Mouse (Mus musculus) forebrain, embryonic 12.5 days (tissue): Measurements from ENCODE around the gene Ccm2. TPM values are rescaled to one million over a fixed set of nuclear protein-coding genes. Genes with fewer than 3 reads are reported as not detected.

Source experiments
- ATAC-seq: fragments of 200-750 bp; cut with Nextera tagmentation; 2 replicates; pipeline ENCODE4 v1.8.0; 2017; ENCODE audit warnings: moderate TSS enrichment; ENCODE audit not compliant: low FRiP score
- H3K27ac ChIP-seq: fragments of 300-500 bp; sonication (generic); 2 replicates; pipeline ENCODE4 v1.5.1; 2016; ENCODE audit warnings: mild to moderate bottlenecking
- H3K27me3 ChIP-seq: fragments of 300-500 bp; sonication (generic); 2 replicates; pipeline ENCODE4 v1.6.1; 2016; ENCODE audit warnings: mild to moderate bottlenecking
- H3K36me3 ChIP-seq: fragments of 300-500 bp; sonication (generic); replicated peaks from 2 replicates; pipeline ENCODE4 v1.6.1; 2016; ENCODE audit warnings: mild to moderate bottlenecking
- H3K4me1 ChIP-seq: fragments of 300-500 bp; sonication (generic); 2 replicates; pipeline ENCODE4 v1.6.1; 2016
- H3K4me2 ChIP-seq: fragments of 300-500 bp; sonication (generic); 2 replicates; pipeline ENCODE4 v1.6.1; 2016; ENCODE audit warnings: mild to moderate bottlenecking, moderate library complexity
- H3K4me3 ChIP-seq: fragments of 300-500 bp; sonication (generic); replicated peaks from 2 replicates; pipeline ENCODE4 v1.5.1; 2016; ENCODE audit warnings: mild to moderate bottlenecking
- H3K9ac ChIP-seq: fragments of 300-500 bp; sonication (generic); 2 replicates; pipeline ENCODE4 v1.6.1; 2016; ENCODE audit warnings: mild to moderate bottlenecking
- H3K9me3 ChIP-seq: fragments of 300-500 bp; sonication (generic); 2 replicates; pipeline ENCODE4 v1.6.1; 2016
- WGBS: fragments of 180-500 bp; shearing (Covaris S2); methylation state at CpG from one replicate; pipeline ENCODE4 v1.1.7; 2016; 5-methylcytosine and 5-hydroxymethylcytosine counted together
- polyA plus RNA-seq: library from polyadenylated mRNA; unstranded; fragments of >200 nt; fragmentation: Nextera tagmentation; extraction: Ambion mirVana; gene quantifications from 2 replicates; pipeline ENCODE4 v1.2.1, GENCODE M21; 2016

The Ccm2 gene
- polyA plus RNA-seq, 1 experiment from 2014 or later = 90.7 TPM

DNA sequence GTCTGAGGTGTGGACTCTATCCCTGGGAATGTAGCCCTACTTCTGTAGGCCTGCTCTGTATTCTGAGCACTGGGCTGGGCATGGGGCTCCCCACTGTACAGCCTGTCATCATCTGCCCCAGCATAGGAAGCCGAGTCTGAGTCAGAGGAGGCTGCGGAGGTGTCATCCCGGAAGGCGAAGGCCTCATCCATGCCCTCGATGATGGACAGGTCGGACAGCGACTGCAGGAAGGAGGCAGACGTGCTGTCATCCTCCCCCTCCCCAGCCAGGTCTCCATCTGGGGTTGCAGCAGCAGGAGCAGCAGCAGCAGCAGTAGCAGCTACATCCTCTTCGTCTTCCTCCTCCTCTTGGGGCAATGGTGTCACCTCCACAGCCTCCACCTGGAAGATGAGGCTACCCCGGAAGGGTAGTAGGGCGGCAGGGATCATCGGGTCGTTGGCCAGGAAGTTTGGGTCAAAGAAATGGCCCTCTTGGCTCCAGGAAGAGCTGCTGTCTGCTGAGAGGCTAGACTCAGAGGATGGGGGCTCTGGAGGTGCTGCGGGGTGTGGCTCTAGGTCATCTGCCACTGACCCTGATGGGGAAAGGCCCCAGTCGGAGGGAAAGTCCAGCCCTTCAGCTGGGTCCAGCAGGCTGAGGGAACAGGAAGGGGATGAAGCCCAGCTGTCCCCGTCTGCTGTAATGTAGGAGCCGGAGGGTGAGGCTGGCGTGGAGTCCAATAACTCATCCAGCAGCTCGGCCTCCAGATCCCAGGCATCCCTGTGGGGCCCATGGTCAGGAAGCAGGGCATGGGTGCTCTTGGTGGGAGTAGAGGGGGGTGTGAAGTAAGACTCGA lies 55.2 kb downstream of the Ccm2 start:
- 80% methylated on average over 20 of the region's 20 CpGs for WGBS
- ATAC-seq = no peak
- Histone ChIP-seq H3K27ac (no peak overlapping the region), H3K9ac (no peak overlapping the region), H3K36me3 (peaks cover 41% of the 10 kb centered on the region), H3K4me1 (peaks cover 85% of the 10 kb centered on the region), H3K27me3 (peaks cover 23% of the 10 kb centered on the region), H3K4me2 (no peak overlapping the region), H3K4me3 (no peak overlapping the region), H3K9me3 (no peaks in the 10 kb centered on the region)

DNA sequence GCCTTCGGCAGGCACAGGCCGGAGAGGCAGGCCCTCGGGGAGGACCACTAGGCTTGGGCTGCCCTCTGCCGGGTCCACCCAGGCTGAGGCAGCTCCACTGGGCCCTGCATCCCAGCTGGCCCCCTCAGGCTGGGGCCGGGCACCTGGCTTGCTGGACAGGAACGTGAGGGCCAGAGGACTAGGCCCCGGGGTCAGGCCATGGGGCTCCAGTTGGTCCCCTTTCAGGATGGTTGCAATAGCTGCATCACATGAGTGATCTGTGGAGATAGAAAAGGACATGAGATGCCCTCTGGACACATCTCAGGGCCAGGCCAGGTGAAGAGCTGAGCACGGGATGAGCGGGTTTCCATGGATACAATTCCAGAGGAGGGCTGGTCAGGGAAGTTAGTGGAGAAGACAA lies 56.0 kb downstream of the Ccm2 start:
- Histone ChIP-seq H3K27ac (no peak overlapping the region), H3K9ac (0 out of 2 replicates have a peak overlapping the region, but pooled peaks have one; percentile 7), H3K4me2 (peak overlapping the region; percentile 78), H3K36me3 (peaks cover 33% of the 10 kb centered on the region), H3K4me1 (peaks cover 85% of the 10 kb centered on the region), H3K4me3 (no peak overlapping the region), H3K27me3 (peaks cover 23% of the 10 kb centered on the region), H3K9me3 (no peaks in the 10 kb centered on the region)
- 82% methylated on average over 9 of the region's 9 CpGs for WGBS
- no peak for ATAC-seq

DNA sequence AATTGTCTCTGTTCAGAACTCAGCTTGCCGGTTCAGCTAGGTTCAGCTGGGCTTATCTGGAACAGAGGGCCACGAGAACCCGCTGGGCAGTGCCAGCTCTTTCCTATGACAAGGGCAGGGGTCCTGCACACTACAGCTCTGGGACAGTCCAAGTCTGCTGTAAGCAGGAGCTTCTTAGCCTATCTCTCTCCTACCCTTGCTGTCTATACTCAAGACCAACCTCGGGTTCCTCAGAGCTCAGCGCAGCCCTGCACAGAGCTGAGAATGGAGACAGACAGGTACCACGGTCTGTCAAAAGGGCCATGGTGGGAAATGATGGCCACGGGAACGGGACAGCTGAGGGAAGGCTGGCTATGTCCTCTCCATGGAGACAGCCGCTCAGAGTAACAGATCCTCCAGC lies 56.5 kb downstream of the Ccm2 start:
- H3K27me3 ChIP-seq = peaks cover 23% of the 10 kb centered on the region
- WGBS = 79% methylated on average over 9 of the region's 9 CpGs
- no peak for ATAC-seq
- no peaks in the 10 kb centered on the region for H3K9me3 ChIP-seq
- peak overlapping the region; percentile 56 for H3K4me3 ChIP-seq
- H3K36me3 ChIP-seq = peaks cover 27% of the 10 kb centered on the region
- peak overlapping the region; percentile 69; the same call in 1 of the 2 replicates for H3K9ac ChIP-seq
- peak overlapping the region; percentile 78 for H3K4me2 ChIP-seq
- peaks cover 80% of the 10 kb centered on the region for H3K4me1 ChIP-seq
- no peak overlapping the region for H3K27ac ChIP-seq

DNA sequence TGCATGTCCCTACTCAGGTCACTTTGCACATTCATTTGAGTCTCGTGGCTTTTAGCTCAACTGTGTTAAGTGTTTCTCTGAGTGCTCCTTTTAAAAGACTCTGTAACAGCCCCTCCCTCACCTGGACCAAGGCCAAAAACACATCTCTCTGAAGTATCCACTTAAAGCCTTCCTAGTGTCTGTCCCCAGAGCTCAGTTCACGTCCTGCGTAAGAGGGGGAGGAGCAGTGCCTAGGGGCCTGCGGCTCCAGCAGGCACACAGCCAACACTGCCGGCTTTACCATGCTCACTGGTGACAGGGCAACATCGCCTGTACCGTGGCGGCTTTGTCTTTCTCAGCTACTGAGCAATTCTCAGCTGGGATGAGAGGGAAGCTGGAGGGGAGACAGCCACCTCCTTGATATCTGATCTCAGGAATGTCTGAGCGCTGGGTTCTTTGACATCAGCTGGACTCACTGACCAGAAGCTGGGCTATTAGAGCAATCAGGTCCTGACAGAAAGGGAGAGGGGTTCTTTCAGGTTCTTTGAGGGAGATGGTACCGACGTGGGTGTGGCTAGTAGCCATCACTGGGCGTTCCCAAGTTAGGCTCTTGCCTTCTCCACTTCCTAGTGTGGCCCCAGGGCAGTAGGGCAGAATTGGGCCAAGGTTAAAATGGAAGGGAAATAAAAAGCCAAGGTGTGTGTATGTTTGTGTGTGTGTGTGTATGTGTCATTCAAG lies 57.4 kb downstream of the Ccm2 start:
- Histone ChIP-seq H3K27ac (peak overlapping the region; percentile 93), H3K9me3 (no peaks in the 10 kb centered on the region), H3K9ac (peak overlapping the region; percentile 69), H3K36me3 (peaks cover 24% of the 10 kb centered on the region), H3K4me3 (peak overlapping the region; percentile 56), H3K4me2 (peak overlapping the region; percentile 78), H3K4me1 (peaks cover 72% of the 10 kb centered on the region), H3K27me3 (peaks cover 23% of the 10 kb centered on the region)
- ATAC-seq = peak; percentile 59
- 20% methylated on average over 12 of the region's 12 CpGs for WGBS

DNA sequence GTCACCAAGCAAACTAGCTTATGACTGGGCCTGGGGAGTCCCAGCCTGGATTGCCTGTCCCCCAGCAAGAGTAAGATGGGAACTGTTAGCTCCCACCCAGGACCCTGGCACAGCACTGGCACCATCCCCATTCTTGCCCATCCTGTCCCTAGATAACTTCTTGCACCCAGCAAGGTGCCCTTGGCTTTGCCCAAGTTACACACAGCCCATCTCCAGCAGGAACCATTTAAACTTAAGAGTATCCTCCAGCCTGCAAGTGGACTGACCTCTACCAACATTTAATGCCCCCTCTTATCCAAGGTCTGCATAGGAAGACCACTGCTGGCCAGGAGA lies 57.9 kb downstream of the Ccm2 start:
- ATAC-seq = no peak
- H3K9me3 ChIP-seq = no peaks in the 10 kb centered on the region
- H3K27ac ChIP-seq = peak overlapping the region; percentile 93
- H3K27me3 ChIP-seq = peaks cover 23% of the 10 kb centered on the region
- peak overlapping the region; percentile 56 for H3K4me3 ChIP-seq
- H3K9ac ChIP-seq = peak overlapping the region; percentile 69
- peaks cover 24% of the 10 kb centered on the region for H3K36me3 ChIP-seq
- H3K4me1 ChIP-seq = peaks cover 66% of the 10 kb centered on the region
- H3K4me2 ChIP-seq = peak overlapping the region; percentile 78

DNA sequence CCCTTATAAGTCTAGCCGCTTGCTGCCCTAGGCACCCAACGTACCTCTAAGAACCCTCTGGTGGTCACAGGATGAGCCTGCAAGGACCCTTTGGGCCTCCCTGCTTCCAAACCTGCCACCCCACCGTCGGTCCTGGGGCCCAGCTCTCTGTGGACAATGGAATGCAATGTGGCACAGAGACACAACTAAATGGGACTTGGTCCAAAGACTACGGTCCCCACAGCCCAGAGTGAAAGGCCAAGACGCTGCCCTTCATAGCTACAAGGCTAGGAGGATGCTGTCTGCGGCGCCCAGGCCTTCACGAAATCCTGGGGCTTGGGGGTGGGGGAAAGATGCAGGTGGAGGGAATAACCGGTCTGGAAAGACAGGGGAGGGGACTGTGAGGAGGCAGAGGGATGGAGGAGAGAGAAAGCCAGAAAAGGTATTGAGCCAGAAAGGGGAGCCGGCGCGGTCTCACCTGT lies 58.4 kb downstream of the Ccm2 start:
- Histone ChIP-seq H3K4me2 (peak overlapping the region; percentile 78), H3K4me1 (peaks cover 62% of the 10 kb centered on the region), H3K9me3 (no peaks in the 10 kb centered on the region), H3K27ac (peak overlapping the region; percentile 93), H3K27me3 (peaks cover 23% of the 10 kb centered on the region), H3K4me3 (peak overlapping the region; percentile 56), H3K9ac (peak overlapping the region; percentile 69), H3K36me3 (peaks cover 25% of the 10 kb centered on the region)
- WGBS = 6% methylated on average over 13 of the region's 13 CpGs
- peak; percentile 0; the same call in 1 of the 2 replicates for ATAC-seq

DNA sequence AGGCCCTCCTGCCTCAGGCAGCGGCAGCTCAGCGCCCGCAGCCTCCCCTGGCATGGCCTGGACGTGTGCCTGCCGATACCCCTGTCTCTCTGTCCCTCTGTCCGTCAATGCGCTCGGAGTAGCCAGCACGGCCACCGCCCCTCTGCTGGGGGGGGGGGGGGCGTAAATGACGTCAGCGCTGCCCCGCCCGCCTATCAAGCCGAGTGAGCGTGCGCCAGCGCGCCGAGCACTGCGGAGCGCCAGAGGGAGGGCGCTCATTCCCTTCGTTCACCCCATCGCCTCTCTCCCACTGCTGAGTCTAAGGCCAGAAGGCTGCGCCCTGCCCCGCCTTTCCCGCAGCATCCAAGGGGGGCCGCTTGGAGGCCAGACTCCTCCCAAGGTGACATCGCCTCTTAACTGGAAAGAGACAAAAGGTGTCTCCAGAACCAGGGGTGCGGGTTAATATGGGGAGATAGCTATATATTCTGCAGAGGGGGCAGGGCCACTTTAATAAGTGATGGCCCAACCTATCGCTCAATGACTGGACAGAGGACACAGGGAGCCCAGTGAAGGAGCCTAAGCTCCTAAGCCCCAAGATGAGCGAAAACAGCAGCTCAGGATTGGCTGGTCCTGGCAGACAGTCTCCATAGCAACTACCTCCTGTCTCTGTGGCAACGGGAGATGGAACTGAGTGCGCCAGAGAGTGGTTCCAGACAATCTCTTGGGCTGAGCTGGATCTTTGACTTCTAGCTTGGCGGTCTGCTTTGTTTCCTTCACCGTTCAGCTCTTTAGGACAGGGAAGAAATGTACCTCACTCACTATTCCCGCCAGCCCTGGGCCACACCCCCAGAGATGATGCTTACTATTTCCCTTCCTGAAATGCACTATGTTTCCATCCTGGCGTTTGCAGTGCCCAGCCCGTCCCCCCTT lies 59.1 kb downstream of the Ccm2 start, which contains the start of gene Nacad:
Gene Nacad (minus strand): TSS at position 563 of the 909 bp plus-strand sequence.
- Histone ChIP-seq H3K27me3 (peaks cover 23% of the 10 kb centered on the region), H3K27ac (peak within 1 kb of the TSS; percentile 93), H3K4me1 (peaks cover 56% of the 10 kb centered on the region), H3K4me2 (peak within 1 kb of the TSS; percentile 78), H3K4me3 (peak within 1 kb of the TSS; percentile 56), H3K9me3 (no peaks in the 10 kb centered on the region), H3K36me3 (peaks cover 26% of the 10 kb centered on the region), H3K9ac (peak within 1 kb of the TSS; percentile 69)
- WGBS = 4% methylated on average over 26 of the region's 41 CpGs
- ATAC-seq = peak; percentile 91

DNA sequence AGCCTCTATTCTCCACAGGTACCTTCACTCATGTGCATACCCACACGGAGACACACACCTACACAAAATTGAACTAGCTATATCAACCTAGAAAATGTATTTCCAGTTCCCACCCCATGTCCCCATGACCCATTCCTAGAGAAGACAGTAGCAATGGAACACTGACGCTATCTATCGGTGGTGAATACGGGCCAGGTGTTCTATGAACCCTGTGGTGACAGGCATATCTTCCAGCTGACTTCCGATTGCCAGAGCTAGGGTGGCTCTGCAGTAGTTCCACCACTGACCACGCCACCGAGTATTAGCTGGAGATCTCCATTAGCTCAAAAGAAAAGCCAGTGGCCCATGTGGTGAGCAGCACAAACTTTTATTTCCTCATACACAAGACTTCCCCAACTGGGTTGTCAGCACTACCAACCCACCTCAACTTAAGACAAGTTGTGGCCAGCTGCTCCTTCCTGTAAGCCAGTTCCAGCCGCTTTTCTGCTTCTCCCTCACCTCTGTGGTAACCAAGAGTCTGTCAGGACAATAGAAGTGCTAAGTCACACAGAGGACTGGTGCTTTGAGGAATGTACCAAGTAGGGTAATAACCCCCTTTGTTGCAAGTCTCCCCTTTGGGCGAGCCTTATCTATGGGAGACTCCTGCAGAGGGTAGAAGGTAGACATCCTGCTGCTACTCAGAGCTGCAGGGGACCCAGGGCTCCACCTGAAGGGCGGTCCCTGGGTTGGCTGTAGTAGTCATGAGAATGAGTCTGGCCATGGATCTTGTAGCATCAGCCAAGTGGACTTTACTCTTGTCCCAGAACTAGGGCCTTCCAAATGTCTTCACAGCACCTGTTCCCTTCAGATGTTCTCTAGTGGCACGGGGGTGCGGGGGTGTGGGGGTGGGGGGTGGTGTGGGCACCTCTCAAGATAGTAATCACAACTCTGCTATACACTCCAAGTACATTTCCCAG lies 68.8 kb downstream of the Ccm2 start:
- H3K36me3 ChIP-seq = peaks cover 94% of the 10 kb centered on the region
- H3K9me3 ChIP-seq = no peaks in the 10 kb centered on the region
- H3K4me2 ChIP-seq = no peak overlapping the region
- no peaks in the 10 kb centered on the region for H3K27me3 ChIP-seq
- H3K9ac ChIP-seq = no peak overlapping the region
- no peak for ATAC-seq
- 92% methylated on average over 12 of the region's 12 CpGs for WGBS
- H3K4me3 ChIP-seq = no peak overlapping the region
- H3K4me1 ChIP-seq = no peaks in the 10 kb centered on the region
- H3K27ac ChIP-seq = no peak overlapping the region

DNA sequence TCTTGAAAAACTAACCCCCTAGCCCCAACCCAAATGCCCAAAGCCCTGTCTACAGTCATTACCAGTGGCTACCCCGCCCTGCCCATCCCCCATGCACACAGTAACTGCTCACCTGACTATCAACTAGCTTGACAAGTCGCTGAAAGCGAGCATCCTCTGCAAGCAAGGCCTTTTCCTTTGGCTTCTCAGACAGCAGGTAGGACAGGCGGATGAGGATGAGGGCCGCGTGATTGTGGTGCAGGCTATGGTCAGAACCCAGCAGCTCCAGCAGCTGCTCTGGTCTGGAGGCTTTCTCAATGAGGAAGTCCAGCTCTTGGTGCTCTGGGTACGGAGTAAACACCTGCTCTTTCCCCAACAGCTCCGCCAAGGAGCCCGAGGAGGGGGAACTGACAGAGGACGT lies 77.0 kb downstream of the Ccm2 start:
- Histone ChIP-seq H3K4me3 (no peak overlapping the region; the same call in 1 of the 2 replicates), H3K9ac (peak overlapping the region; percentile 29; the same call in 1 of the 2 replicates), H3K4me2 (no peak overlapping the region), H3K36me3 (peaks cover 59% of the 10 kb centered on the region), H3K9me3 (no peaks in the 10 kb centered on the region), H3K27ac (no peak overlapping the region), H3K4me1 (peaks cover 30% of the 10 kb centered on the region), H3K27me3 (no peaks in the 10 kb centered on the region)
- no peak for ATAC-seq
- 88% methylated on average over 10 of the region's 10 CpGs for WGBS

DNA sequence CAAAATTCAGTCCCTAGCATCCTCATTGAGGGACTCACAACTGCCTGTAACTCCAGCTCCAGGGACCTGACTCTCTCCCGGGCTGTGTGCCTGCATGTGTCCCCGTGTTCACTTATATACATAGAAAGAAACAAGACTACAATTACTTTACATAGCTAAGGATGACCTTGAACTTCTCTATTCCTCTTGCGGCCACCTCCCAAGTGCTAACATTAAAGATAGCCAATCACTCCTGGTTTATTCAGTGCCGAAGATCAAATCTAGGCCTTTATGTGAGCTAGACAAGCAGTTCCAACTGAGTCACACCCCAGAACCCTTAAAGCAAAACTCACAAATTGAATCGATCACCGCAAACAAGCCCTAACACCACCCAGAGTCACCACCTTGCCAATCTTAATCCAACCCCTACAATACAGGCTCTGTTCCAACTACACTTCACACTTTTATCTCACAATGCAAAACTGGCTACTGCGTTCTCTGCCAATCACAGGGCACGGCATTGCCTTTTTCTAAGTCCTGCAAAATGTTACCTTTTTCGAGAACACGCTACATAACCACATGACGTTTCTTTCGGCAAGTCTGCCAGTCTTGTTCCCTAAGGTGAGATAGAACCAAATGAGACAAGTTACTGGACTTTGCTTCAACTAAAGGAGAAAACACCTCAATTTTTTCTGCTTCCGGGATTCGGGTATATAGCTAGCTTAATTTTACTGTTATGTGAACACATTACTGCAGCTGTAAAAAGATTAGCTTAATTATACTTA lies 78.1 kb downstream of the Ccm2 start:
- Histone ChIP-seq H3K4me1 (peaks cover 30% of the 10 kb centered on the region), H3K36me3 (peaks cover 48% of the 10 kb centered on the region), H3K4me3 (peak overlapping the region; percentile 79), H3K27me3 (no peaks in the 10 kb centered on the region), H3K4me2 (peak overlapping the region; percentile 53), H3K27ac (no peak overlapping the region), H3K9me3 (no peaks in the 10 kb centered on the region), H3K9ac (peak overlapping the region; percentile 72)
- WGBS = 75% methylated on average over 14 of the region's 14 CpGs
- ATAC-seq = no peak
